Mouse (Mus musculus) left cerebral cortex, adult 11 months (tissue): ENCODE results near the gene Olfr90.

ENCODE experiments used
- DNase-seq: peaks from one replicate; pipeline ENCODE4 v3.0.0; 2022; ENCODE audit warnings: low spot score

Olfr90 gene

GRCm38 (mm10) chr17:37061435-37061834, 26.9 kb downstream of the Olfr90 start:
- DNase-seq, result no peak

GRCm38 (mm10) chr17:37056957-37057356, 31.3 kb downstream of the Olfr90 start:
- DNase-seq, result no peak

DNA sequence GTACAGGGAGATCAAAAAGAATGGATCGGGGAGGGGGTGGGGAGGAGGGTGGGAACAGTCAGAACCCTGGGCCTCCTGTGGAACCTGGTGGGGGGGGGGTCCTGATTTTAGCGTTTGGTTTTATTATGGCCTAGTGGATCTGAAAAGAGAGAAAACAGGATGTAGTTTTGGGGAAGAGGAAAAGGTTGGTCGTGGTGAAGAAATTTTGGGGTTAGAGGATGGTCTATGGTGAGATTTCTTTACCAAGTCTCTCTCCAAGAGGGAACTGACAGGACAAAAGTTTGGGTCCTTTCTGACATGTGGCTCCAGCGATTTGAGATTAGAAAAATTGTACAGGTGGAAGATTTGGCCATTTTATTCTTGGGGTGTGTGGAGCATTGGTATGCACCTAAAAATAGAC, 36.6 kb downstream of the Olfr90 start:
- DNase-seq, result no peak

GRCm38 (mm10) chr17:37050876-37051275, 37.4 kb downstream of the Olfr90 start:
- no peak for DNase-seq

- peak; percentile 84 for DNase-seq
These were observed 37.9 kb downstream of the Olfr90 start for GRCm38 (mm10) chr17:37050399-37050798.

GRCm38 (mm10) chr17:37049570-37050310, 38.6 kb downstream of the Olfr90 start:
- DNase-seq, result peak; percentile 68

DNA sequence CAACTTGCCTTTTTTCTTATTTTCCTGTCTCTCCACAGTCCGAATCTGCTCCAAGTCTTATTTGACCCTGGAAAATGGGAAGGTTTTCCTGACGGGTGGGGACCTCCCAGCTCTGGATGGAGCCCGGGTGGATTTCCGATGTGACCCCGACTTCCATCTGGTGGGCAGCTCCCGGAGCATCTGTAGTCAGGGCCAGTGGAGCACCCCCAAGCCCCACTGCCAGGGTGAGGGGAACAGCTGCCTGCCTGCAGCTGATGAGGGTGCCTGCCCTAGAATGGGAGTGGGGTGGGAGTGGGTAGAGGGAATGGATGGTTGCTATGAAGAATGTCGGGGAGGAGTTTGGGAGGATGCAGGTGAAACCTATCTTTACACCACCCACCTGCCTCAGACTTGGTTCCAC, 39.9 kb downstream of the Olfr90 start:
- no peak for DNase-seq

GRCm38 (mm10) chr17:37047981-37048380, 40.3 kb downstream of the Olfr90 start:
- DNase-seq, result no peak

GRCm38 (mm10) chr17:37047332-37047976, 40.8 kb downstream of the Olfr90 start:
- no peak for DNase-seq

- no peak for DNase-seq
These were observed 41.8 kb downstream of the Olfr90 start for GRCm38 (mm10) chr17:37046312-37047112.

GRCm38 (mm10) chr17:37045611-37046311, 42.5 kb downstream of the Olfr90 start, which contains the start of gene Gabbr1:
Gene Gabbr1 (plus strand): TSS chr17:37045966.
- DNase-seq, result peak; percentile 73

DNA sequence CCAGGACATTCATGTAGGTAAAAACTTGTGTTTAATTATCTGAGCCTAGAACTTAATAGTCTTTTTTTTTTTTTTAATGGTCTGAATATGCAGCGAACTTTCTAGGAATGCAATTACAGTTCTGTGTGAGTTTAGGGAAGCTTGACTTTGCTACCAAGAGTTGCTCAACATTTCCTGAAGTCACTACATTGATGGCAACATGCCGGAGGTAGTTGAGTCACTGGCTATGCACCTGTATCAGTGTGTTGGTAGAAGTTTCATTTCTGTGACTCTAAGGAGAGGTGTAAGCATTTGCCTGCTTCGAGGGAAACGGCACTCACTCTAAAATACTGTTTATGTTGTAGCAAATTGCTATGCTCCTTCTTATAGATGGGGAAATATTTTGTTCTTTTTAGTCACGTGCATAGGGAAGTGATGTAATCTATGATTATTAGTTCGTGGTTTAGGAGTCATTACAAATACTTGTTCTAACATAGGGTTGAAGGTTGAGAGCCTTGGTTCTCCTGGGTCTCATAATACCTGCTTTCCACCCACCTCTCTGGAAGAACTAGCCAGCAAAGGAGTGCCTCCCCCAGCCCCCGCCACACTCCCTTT, 43.6 kb downstream of the Olfr90 start:
- DNase-seq, result no peak

- no peak for DNase-seq
These were observed 49.0 kb downstream of the Olfr90 start for GRCm38 (mm10) chr17:37039127-37039894.
